Mouse (Mus musculus) embryo, embryonic 9.5 days (tissue): ENCODE results near the gene Actr6.
"Not testable (repeated sequence)": the region's sequence is repeated elsewhere in the genome, so short reads cannot be mapped to it uniquely, and the experiment has no call there.

Experiments
- DNase-seq: peaks from one replicate; pipeline ENCODE4 v3.0.0-alpha.2; 2017; ENCODE audit errors: extremely low spot score

The Actr6 gene

DNA sequence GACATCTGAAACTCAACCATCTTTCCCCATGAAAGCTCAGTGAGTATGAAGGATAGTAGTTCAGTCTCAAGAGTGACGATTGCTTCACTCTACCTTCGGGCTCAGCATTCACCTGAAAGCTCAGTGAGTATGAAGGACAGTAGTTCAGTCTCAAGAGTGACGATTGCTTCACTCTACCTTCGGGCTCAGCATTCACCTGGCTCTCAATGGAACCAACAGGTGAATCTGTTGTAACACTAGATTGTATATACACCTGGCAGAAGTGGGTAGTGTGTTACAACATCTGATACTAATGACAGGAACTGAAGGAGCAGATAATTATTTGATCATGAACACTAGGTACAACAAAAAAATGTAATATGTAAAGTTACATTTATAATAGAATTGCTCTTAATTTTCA lies 50.4 kb downstream of the Actr6 start:
- no peak for DNase-seq

- DNase-seq, result no peak
Measured at GRCm38 (mm10) chr10:89680517-89680916, 51.6 kb downstream of the Actr6 start.

DNA sequence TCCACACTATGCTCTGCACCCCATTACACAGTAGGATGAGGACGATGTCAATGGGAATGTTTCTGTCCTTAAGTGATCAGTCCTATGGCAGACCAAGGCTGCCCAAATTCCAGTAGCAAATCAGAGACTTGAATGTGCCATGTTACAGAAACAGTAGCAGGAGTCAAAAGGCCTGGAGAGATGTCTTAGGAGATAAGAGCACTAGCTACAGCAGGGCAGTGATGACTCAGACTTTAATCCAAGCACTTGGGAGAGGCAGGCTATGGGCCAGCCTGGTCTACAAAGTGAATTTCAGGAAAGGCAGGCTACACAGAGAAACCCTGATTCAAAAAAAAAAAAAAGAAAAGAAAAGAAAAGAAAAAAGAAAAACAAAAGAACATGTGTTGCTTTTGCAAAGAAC lies 52.6 kb downstream of the Actr6 start:
- no peak for DNase-seq

GRCm38 (mm10) chr10:89678054-89678453 lies 54.0 kb downstream of the Actr6 start:
- DNase-seq, result no peak

- DNase-seq, result no peak
Measured at GRCm38 (mm10) chr10:89676609-89677008, 55.5 kb downstream of the Actr6 start.

DNA sequence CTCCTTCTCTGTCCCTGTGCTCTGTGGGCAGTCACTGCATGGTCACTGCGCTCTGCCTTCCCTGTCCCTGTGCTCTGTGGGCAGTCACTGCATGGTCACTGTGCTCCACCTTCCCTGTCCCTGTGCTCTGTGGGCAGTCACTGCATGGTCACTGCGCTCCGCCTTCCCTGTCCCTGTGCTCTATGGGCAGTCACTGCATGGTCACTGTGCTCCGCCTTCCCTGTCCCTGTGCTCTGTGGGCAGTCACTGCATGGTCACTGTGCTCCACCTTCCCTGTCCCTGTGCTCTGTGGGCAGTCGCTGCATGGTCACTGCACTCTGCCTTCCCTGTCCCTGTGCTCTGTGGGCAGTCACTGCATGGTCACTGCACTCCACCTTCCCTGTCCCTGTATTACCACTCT lies 61.7 kb downstream of the Actr6 start:
- DNase-seq, result not testable (repeated sequence)

DNA sequence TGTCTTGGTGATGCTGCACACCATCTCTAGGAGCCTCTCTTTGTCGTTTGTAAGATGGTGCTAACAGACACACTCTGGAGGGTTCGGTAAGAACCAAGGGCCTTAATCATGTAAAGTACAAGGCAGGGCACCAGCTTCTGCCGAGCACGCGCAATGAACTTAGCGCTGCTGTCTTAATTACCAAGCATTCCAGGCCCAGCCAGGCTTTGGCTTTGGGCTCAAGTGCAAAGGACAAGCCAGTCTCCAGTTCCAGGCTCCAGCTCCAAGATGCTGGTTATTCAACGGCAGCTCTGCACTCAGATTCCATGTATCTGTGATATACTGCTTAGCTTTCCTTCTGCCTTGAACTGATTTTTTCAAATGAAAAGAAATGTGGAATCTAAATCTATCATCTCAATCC lies 64.5 kb downstream of the Actr6 start:
- no peak for DNase-seq

GRCm38 (mm10) chr10:89665679-89666078 lies 66.4 kb downstream of the Actr6 start:
- no peak for DNase-seq

DNA sequence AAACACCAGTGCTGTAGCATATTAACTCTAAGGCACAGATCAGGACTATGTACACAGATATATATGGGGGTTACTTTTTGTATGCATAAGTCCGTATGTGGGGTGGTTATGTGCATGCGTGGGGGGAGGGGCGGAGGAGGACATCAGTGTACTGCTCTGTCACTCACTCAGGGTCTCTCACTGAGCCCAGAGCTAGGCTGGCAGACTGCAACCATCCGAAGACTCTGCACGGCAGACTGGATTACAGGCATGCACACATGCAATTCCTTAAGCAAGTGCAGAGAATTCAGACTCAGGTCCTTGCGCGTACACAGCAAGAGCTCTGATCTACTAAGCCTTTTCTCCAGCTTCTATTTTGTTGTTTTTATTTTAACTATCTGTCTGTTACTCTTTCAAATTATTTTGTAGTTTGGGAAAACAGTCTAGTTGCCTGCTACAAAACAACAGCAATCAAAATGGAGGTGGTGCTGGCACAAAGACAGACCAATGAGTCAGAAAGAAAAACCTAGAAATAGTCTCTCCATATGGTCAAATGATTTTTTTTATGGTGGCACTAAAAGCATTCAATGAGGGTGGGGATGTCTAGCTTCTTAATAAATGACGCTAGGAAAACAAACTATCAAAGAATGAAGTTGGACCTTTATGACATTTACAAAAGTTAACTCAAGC lies 67.0 kb downstream of the Actr6 start:
- no peak for DNase-seq
